Mouse (Mus musculus) midbrain, embryonic 16.5 days (tissue): Measurements from ENCODE around the gene A730015C16Rik. TPM values are rescaled to one million over a fixed set of nuclear protein-coding genes. Genes with fewer than 3 reads are reported as not detected.

Experiments
- ATAC-seq: fragments of 200-750 bp; cut with Nextera tagmentation; 2 replicates; pipeline ENCODE4 v1.8.0; 2017; ENCODE audit warnings: moderate TSS enrichment
- H3K27ac ChIP-seq: fragments of 300-500 bp; sonication (generic); 2 replicates; pipeline ENCODE4 v1.5.1; 2014; ENCODE audit warnings: mild to moderate bottlenecking, low read length, mixed read lengths
- H3K27me3 ChIP-seq: fragments of 300-500 bp; sonication (generic); 2 replicates; pipeline ENCODE4 v1.6.1; 2014; ENCODE audit warnings: low read depth, low read length, mixed read lengths; ENCODE audit not compliant: control insufficient read depth, insufficient read depth
- H3K36me3 ChIP-seq: fragments of 300-500 bp; sonication (generic); 2 replicates; pipeline ENCODE4 v1.6.1; 2014; ENCODE audit warnings: mild to moderate bottlenecking, low read length, moderate library complexity, mixed read lengths; ENCODE audit not compliant: control insufficient read depth, insufficient read depth
- H3K4me1 ChIP-seq: fragments of 300-500 bp; sonication (generic); 2 replicates; pipeline ENCODE4 v1.6.1; 2014; ENCODE audit warnings: mild to moderate bottlenecking, low read length, mixed read lengths; ENCODE audit not compliant: control insufficient read depth, insufficient read depth
- H3K4me2 ChIP-seq: fragments of 300-500 bp; sonication (generic); 2 replicates; pipeline ENCODE4 v1.6.1; 2014; ENCODE audit warnings: mild to moderate bottlenecking, low read length, mixed read lengths
- H3K4me3 ChIP-seq: fragments of 300-500 bp; sonication (generic); 2 replicates; pipeline ENCODE4 v1.5.1; 2014; ENCODE audit warnings: low read depth, mild to moderate bottlenecking, low read length, moderate library complexity, mixed read lengths
- H3K9ac ChIP-seq: fragments of 300-500 bp; sonication (generic); 2 replicates; pipeline ENCODE4 v1.6.1; 2014; ENCODE audit warnings: low read depth, low read length, mixed read lengths
- H3K9me3 ChIP-seq: fragments of 300-500 bp; sonication (generic); replicated peaks from 2 replicates; pipeline ENCODE4 v1.6.1; 2014; ENCODE audit warnings: mild to moderate bottlenecking, low read length, mixed read lengths; ENCODE audit not compliant: control insufficient read depth, poor library complexity, severe bottlenecking
- WGBS: fragments of 180-500 bp; shearing (Covaris S2); extraction: QIAGEN DNeasy Blood & Tissue Kit; methylation state at CpG from one replicate; pipeline ENCODE4 v1.1.7; 2014; 5-methylcytosine and 5-hydroxymethylcytosine counted together
- polyA plus RNA-seq: library from polyadenylated mRNA; unstranded; fragments of >200 nt; fragmentation: Nextera tagmentation; extraction: Ambion mirVana; gene quantifications from 2 replicates; pipeline ENCODE4 v1.2.1, GENCODE M21; 2015

Gene A730015C16Rik
- polyA plus RNA-seq, 1 experiment from 2014 or later: 0.79 TPM

DNA sequence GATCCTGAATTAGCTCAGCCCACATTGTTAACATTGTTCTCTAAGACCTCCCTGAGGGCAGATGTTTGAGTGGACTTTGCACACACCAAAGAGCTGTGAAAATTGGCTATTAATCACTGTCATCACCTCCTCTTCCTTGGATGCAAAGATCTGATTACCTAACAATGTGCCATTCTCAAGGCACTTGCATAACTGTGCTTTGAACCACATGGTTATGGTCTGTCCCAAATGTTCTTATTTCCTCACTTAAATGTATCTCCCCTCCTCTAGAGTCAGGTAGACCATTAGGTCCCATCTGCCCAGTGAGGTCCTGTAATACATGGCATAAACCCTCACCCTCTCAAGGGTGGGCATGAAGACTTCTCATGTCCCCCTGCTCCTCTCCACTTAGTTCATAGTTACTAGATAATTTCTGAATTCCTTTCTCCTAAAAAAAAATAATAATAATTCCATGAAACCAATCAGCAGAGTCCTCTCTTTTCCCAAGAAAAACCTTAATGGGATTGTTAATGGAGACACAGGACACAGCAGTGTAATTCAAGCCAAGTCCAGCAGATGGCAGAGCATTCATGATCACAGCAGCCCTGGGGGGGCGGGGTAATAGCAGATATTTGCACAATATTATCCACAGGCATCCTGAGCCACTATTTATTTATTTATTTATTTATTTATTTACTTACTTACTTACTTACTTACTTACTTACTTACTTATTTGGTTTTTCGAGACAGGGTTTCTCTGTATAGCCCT, 50.2 kb downstream of the A730015C16Rik start:
- Histone ChIP-seq H3K4me2 (no peak overlapping the region), H3K36me3 (no peaks in the 10 kb centered on the region), H3K9me3 (no peaks in the 10 kb centered on the region), H3K27me3 (no peaks in the 10 kb centered on the region), H3K4me1 (no peaks in the 10 kb centered on the region), H3K27ac (no peak overlapping the region), H3K4me3 (no peak overlapping the region), H3K9ac (no peak overlapping the region)
- no peak for ATAC-seq
- WGBS: 63% methylated on average over 2 of the region's 2 CpGs

Other genes with a start within 250 kb of the A730015C16Rik start
- gene Cc2d1b, start 228.7 kb downstream of the A730015C16Rik start, polyA plus RNA-seq: 19.3 and 21.0 TPM in 2 replicates
- 0.75 and 1.1 TPM in 2 replicates for gene 3110021N24Rik, start 129.0 kb downstream of the A730015C16Rik start, polyA plus RNA-seq
- 5.7 and 6.3 TPM in 2 replicates for gene Zfyve9, start 67.8 kb downstream of the A730015C16Rik start, polyA plus RNA-seq
- gene Btf3l4, start 15.0 kb downstream of the A730015C16Rik start, polyA plus RNA-seq: 177 and 189 TPM in 2 replicates
- 66.3 and 69.0 TPM in 2 replicates for gene Txndc12, start 14.0 kb downstream of the A730015C16Rik start, polyA plus RNA-seq
- gene Kti12, start 834 bp downstream of the A730015C16Rik start, polyA plus RNA-seq: 22.4 and 23.6 TPM in 2 replicates
- gene Rab3b, start 30.4 kb upstream of the A730015C16Rik start, polyA plus RNA-seq: 155 and 204 TPM in 2 replicates
- gene Nrd1, start 152.0 kb upstream of the A730015C16Rik start, polyA plus RNA-seq: 73.6 and 83.2 TPM in 2 replicates